Mouse (Mus musculus): ENCODE measurements around the gene Lim2. TPM values are rescaled to one million over a fixed set of nuclear protein-coding genes. Genes with fewer than 3 reads are reported as not detected.
A peak's percentile ranks its signal among the peaks of the same experiment; 100 is the strongest.

The Lim2 gene
- polyA plus RNA-seq, 1 experiment from 2014 or later = not detected

GRCm38 (mm10) chr7:43470373-43470772 is 42.9 kb downstream of the Lim2 start:
- H3K27me3 ChIP-seq (ENCODE audit: control insufficient read depth, insufficient read depth, low read length) = no peaks in the 10 kb centered on the region
- DNase-seq = peak; percentile 52
- WGBS = 42% methylated on average over 8 of the region's 8 CpGs

GRCm38 (mm10) chr7:43475706-43476105 is 48.2 kb downstream of the Lim2 start:
- Histone ChIP-seq H3K4me3 (replicated peaks; ENCODE audit: low read depth, low read length) (no peak overlapping the region), H3K9me3 (ENCODE audit: control insufficient read depth, low read length) (no peaks in the 10 kb centered on the region), H3K4me1 (ENCODE audit: control insufficient read depth, insufficient read depth, low read length) (no peaks in the 10 kb centered on the region), H3K27ac (replicated peaks; ENCODE audit: low read depth, low read length) (no peak overlapping the region), H3K9ac (replicated peaks; ENCODE audit: low read length) (no peak overlapping the region), H3K27me3 (ENCODE audit: control insufficient read depth, insufficient read depth, low read length) (peaks cover 11% of the 10 kb centered on the region), H3K36me3 (ENCODE audit: control insufficient read depth, insufficient read depth, low read length) (peaks cover 42% of the 10 kb centered on the region), H3K4me2 (ENCODE audit: low read length) (no peak overlapping the region)
- ATAC-seq (ENCODE audit: low FRiP score, low TSS enrichment) (no peak), DNase-seq (no peak)
- WGBS = 19% methylated on average over 23 of the region's 23 CpGs

More at GRCm38 (mm10) chr7:43470373-43470772, 42.9 kb downstream of the Lim2 start:
- Histone ChIP-seq H3K27ac (replicated peaks; ENCODE audit: low read depth, low read length) (no peak overlapping the region), H3K4me1 (ENCODE audit: control insufficient read depth, insufficient read depth, low read length) (peaks cover 7% of the 10 kb centered on the region; the same call in 1 of the 2 replicates), H3K4me3 (replicated peaks; ENCODE audit: low read depth, low read length) (no peak overlapping the region), H3K9me3 (ENCODE audit: control insufficient read depth, low read length) (no peaks in the 10 kb centered on the region), H3K4me2 (ENCODE audit: low read length) (no peak overlapping the region), H3K9ac (replicated peaks; ENCODE audit: low read length) (no peak overlapping the region), H3K36me3 (ENCODE audit: control insufficient read depth, insufficient read depth, low read length) (peaks cover 14% of the 10 kb centered on the region)
- no peak for ATAC-seq (ENCODE audit: low FRiP score, low TSS enrichment)

GRCm38 (mm10) chr7:43476376-43476775 is 48.9 kb downstream of the Lim2 start:
- WGBS = 13% methylated on average over 13 of the region's 13 CpGs
- peak; percentile 21; the same call in 1 of the 2 replicates for ATAC-seq (ENCODE audit: low FRiP score, low TSS enrichment)
- H3K9ac ChIP-seq (replicated peaks; ENCODE audit: low read length) = 0 out of 2 replicates have a peak overlapping the region, but pooled peaks have one; percentile 2

GRCm38 (mm10) chr7:43481191-43481590 is 53.7 kb downstream of the Lim2 start:
- peaks cover 3% of the 10 kb centered on the region; the same call in 1 of the 2 replicates for H3K4me1 ChIP-seq (ENCODE audit: control insufficient read depth, insufficient read depth, low read length)
- WGBS = 72% methylated on average over 3 of the region's 3 CpGs

More at GRCm38 (mm10) chr7:43476376-43476775, 48.9 kb downstream of the Lim2 start:
- Histone ChIP-seq H3K36me3 (ENCODE audit: control insufficient read depth, insufficient read depth, low read length) (peaks cover 42% of the 10 kb centered on the region), H3K27me3 (ENCODE audit: control insufficient read depth, insufficient read depth, low read length) (peaks cover 11% of the 10 kb centered on the region), H3K27ac (replicated peaks; ENCODE audit: low read depth, low read length) (no peak overlapping the region), H3K4me2 (ENCODE audit: low read length) (no peak overlapping the region), H3K4me1 (ENCODE audit: control insufficient read depth, insufficient read depth, low read length) (no peaks in the 10 kb centered on the region), H3K9me3 (ENCODE audit: control insufficient read depth, low read length) (no peaks in the 10 kb centered on the region), H3K4me3 (replicated peaks; ENCODE audit: low read depth, low read length) (no peak overlapping the region)
- peak; percentile 25 for DNase-seq

GRCm38 (mm10) chr7:43482090-43482716 is 54.7 kb downstream of the Lim2 start:
- H3K4me1 ChIP-seq (ENCODE audit: control insufficient read depth, insufficient read depth, low read length) = peaks cover 3% of the 10 kb centered on the region; the same call in 1 of the 2 replicates
- no peak overlapping the region for H3K4me2 ChIP-seq (ENCODE audit: low read length)
- DNase-seq (peak; percentile 57), ATAC-seq (ENCODE audit: low FRiP score, low TSS enrichment) (peak; percentile 46)
- peaks cover 10% of the 10 kb centered on the region for H3K27me3 ChIP-seq (ENCODE audit: control insufficient read depth, insufficient read depth, low read length)
- no peak overlapping the region for H3K27ac ChIP-seq (replicated peaks; ENCODE audit: low read depth, low read length)
- H3K9ac ChIP-seq (replicated peaks; ENCODE audit: low read length) = no peak overlapping the region
- peaks cover 14% of the 10 kb centered on the region; the same call in 1 of the 2 replicates for H3K36me3 ChIP-seq (ENCODE audit: control insufficient read depth, insufficient read depth, low read length)
- H3K9me3 ChIP-seq (ENCODE audit: control insufficient read depth, low read length) = no peaks in the 10 kb centered on the region
- no peak overlapping the region for H3K4me3 ChIP-seq (replicated peaks; ENCODE audit: low read depth, low read length)
- 67% methylated on average over 8 of the region's 8 CpGs for WGBS

More at GRCm38 (mm10) chr7:43481191-43481590, 53.7 kb downstream of the Lim2 start:
- ATAC-seq (ENCODE audit: low FRiP score, low TSS enrichment) = no peak
- H3K9me3 ChIP-seq (ENCODE audit: control insufficient read depth, low read length) = no peaks in the 10 kb centered on the region
- H3K9ac ChIP-seq (replicated peaks; ENCODE audit: low read length) = no peak overlapping the region
- H3K4me3 ChIP-seq (replicated peaks; ENCODE audit: low read depth, low read length) = no peak overlapping the region
- H3K4me2 ChIP-seq (ENCODE audit: low read length) = no peak overlapping the region
- no peak for DNase-seq
- H3K27ac ChIP-seq (replicated peaks; ENCODE audit: low read depth, low read length) = no peak overlapping the region
- H3K36me3 ChIP-seq (ENCODE audit: control insufficient read depth, insufficient read depth, low read length) = peaks cover 22% of the 10 kb centered on the region; the same call in 1 of the 2 replicates
- peaks cover 11% of the 10 kb centered on the region for H3K27me3 ChIP-seq (ENCODE audit: control insufficient read depth, insufficient read depth, low read length)

- Histone ChIP-seq H3K4me1 (ENCODE audit: control insufficient read depth, insufficient read depth, low read length) (peaks cover 6% of the 10 kb centered on the region), H3K9me3 (ENCODE audit: control insufficient read depth, low read length) (no peaks in the 10 kb centered on the region), H3K9ac (replicated peaks; ENCODE audit: low read length) (no peak overlapping the region), H3K36me3 (ENCODE audit: control insufficient read depth, insufficient read depth, low read length) (0 out of 2 replicates have a peak, but pooled peaks cover 5% of the 10 kb centered on the region), H3K27ac (replicated peaks; ENCODE audit: low read depth, low read length) (no peak overlapping the region), H3K4me2 (ENCODE audit: low read length) (no peak overlapping the region), H3K27me3 (ENCODE audit: control insufficient read depth, insufficient read depth, low read length) (no peaks in the 10 kb centered on the region; the same call in 1 of the 2 replicates), H3K4me3 (replicated peaks; ENCODE audit: low read depth, low read length) (no peak overlapping the region)
- DNase-seq = no peak
- WGBS = 21% methylated on average over 10 of the region's 10 CpGs
- no peak for ATAC-seq (ENCODE audit: low FRiP score, low TSS enrichment)
Measured at GRCm38 (mm10) chr7:43483236-43483635, 55.8 kb downstream of the Lim2 start.

Small RNAs within 50 kb of the gene (microRNA-seq; reads per million reads assigned to microRNA genes)
- gene Mir7051 = 0.88 reads per million

Other genes with a start within 250 kb of the Lim2 start
- gene Zfp715, start 114.4 kb upstream of the Lim2 start, polyA plus RNA-seq (2014; fragmentation: Nextera tagmentation; extraction: Ambion mirVana) = 18.7 and 29.5 TPM in 2 replicates
- gene Siglecf, start 76.3 kb upstream of the Lim2 start, polyA plus RNA-seq (2014; fragmentation: Nextera tagmentation; extraction: Ambion mirVana) = 0.16 and 0.21 TPM in 2 replicates
- not detected in 2 replicates for gene Siglecg, start 19.5 kb upstream of the Lim2 start, polyA plus RNA-seq (2014; fragmentation: Nextera tagmentation; extraction: Ambion mirVana)
- gene Nkg7, start 9.4 kb downstream of the Lim2 start, polyA plus RNA-seq (2014; fragmentation: Nextera tagmentation; extraction: Ambion mirVana) = not detected in 2 replicates
- gene Cldnd2, start 13.1 kb downstream of the Lim2 start, polyA plus RNA-seq (2014; fragmentation: Nextera tagmentation; extraction: Ambion mirVana) = not detected in 2 replicates
- gene Etfb, start 16.4 kb downstream of the Lim2 start, polyA plus RNA-seq (2014; fragmentation: Nextera tagmentation; extraction: Ambion mirVana) = 101 and 120 TPM in 2 replicates
- not detected in 2 replicates for gene Gm45233, start 16.5 kb downstream of the Lim2 start, polyA plus RNA-seq (2014; fragmentation: Nextera tagmentation; extraction: Ambion mirVana)
- 8.0 and 12.5 TPM in 2 replicates for gene Vsig10l, start 35.5 kb downstream of the Lim2 start, polyA plus RNA-seq (2014; fragmentation: Nextera tagmentation; extraction: Ambion mirVana)
- gene Iglon5, start 62.4 kb downstream of the Lim2 start, polyA plus RNA-seq (2014; fragmentation: Nextera tagmentation; extraction: Ambion mirVana) = 8.8 and 12.1 TPM in 2 replicates
- gene 4931406B18Rik, start 78.3 kb downstream of the Lim2 start, polyA plus RNA-seq (2014; fragmentation: Nextera tagmentation; extraction: Ambion mirVana) = not detected in 2 replicates
- gene Cd33, start 116.8 kb downstream of the Lim2 start, polyA plus RNA-seq (2014; fragmentation: Nextera tagmentation; extraction: Ambion mirVana) = 0.38 and 0.65 TPM in 2 replicates
- 7.0 and 10.3 TPM in 2 replicates for gene Zfp658, start 134.6 kb downstream of the Lim2 start, polyA plus RNA-seq (2014; fragmentation: Nextera tagmentation; extraction: Ambion mirVana)
- gene Zfp719, start 151.9 kb downstream of the Lim2 start, polyA plus RNA-seq (2014; fragmentation: Nextera tagmentation; extraction: Ambion mirVana) = 14.5 and 19.4 TPM in 2 replicates
- gene Zfp819, start 179.5 kb downstream of the Lim2 start, polyA plus RNA-seq (2014; fragmentation: Nextera tagmentation; extraction: Ambion mirVana) = 0.27 and 0.54 TPM in 2 replicates
- 0.15 TPM in 1 of 2 replicates, not detected in the other for gene Ceacam18, start 207.0 kb downstream of the Lim2 start, polyA plus RNA-seq (2014; fragmentation: Nextera tagmentation; extraction: Ambion mirVana)
- 0.21 TPM in 1 of 2 replicates, not detected in the other for gene Siglece, start 232.5 kb downstream of the Lim2 start, polyA plus RNA-seq (2014; fragmentation: Nextera tagmentation; extraction: Ambion mirVana)
- gene Ctu1, start 244.3 kb downstream of the Lim2 start, polyA plus RNA-seq (2014; fragmentation: Nextera tagmentation; extraction: Ambion mirVana) = 16.6 and 23.4 TPM in 2 replicates

Data from midbrain, embryonic 14.5 days (tissue).